Mouse (Mus musculus) heart, embryonic 16.5 days (tissue): ENCODE data around the gene Faf2. TPM values are rescaled to one million over a fixed set of nuclear protein-coding genes. Genes with fewer than 3 reads are reported as not detected.
A peak's percentile ranks its signal among the peaks of the same experiment; 100 is the strongest.

ENCODE experiments used
- ATAC-seq: fragments of 200-750 bp; cut with Nextera tagmentation; replicated peaks from 2 replicates; pipeline ENCODE4 v1.8.0; 2017; ENCODE audit warnings: moderate number of reproducible peaks; ENCODE audit not compliant: insufficient read depth, low FRiP score; ENCODE audit errors: extremely low read depth
- H3K27ac ChIP-seq: fragments of 300-500 bp; sonication (generic); 2 replicates; pipeline ENCODE4 v1.5.1; 2014; ENCODE audit warnings: mild to moderate bottlenecking, low read length, control low read depth, moderate library complexity
- H3K27me3 ChIP-seq: fragments of 300-500 bp; sonication (generic); 2 replicates; pipeline ENCODE4 v1.6.1; 2014; ENCODE audit warnings: low read length, mixed read lengths; ENCODE audit not compliant: control insufficient read depth, insufficient read depth
- H3K36me3 ChIP-seq: fragments of 300-500 bp; sonication (generic); 2 replicates; pipeline ENCODE4 v1.6.1; 2014; ENCODE audit not compliant: control insufficient read depth, insufficient read depth
- H3K4me1 ChIP-seq: fragments of 300-500 bp; sonication (generic); 2 replicates; pipeline ENCODE4 v1.6.1; 2014; ENCODE audit warnings: low read length, mixed read lengths; ENCODE audit not compliant: control insufficient read depth, insufficient read depth
- H3K4me2 ChIP-seq: fragments of 300-500 bp; sonication (generic); 2 replicates; pipeline ENCODE4 v1.6.1; 2014; ENCODE audit warnings: low read depth, mild to moderate bottlenecking, control low read depth, low read length
- H3K4me3 ChIP-seq: fragments of 300-500 bp; sonication (generic); 2 replicates; pipeline ENCODE4 v1.5.1; 2014; ENCODE audit warnings: mild to moderate bottlenecking, control low read depth, low read length
- H3K9ac ChIP-seq: fragments of 300-500 bp; sonication (generic); 2 replicates; pipeline ENCODE4 v1.6.1; 2014; ENCODE audit warnings: low read length, control low read depth
- H3K9me3 ChIP-seq: fragments of 300-500 bp; sonication (generic); replicated peaks from 2 replicates; pipeline ENCODE4 v1.6.1; 2016; ENCODE audit warnings: low read length; ENCODE audit not compliant: control insufficient read depth
- WGBS: fragments of 180-500 bp; shearing (Covaris S2); extraction: QIAGEN DNeasy Blood & Tissue Kit; methylation state at CpG from one replicate; pipeline ENCODE4 v1.1.7; 2014; 5-methylcytosine and 5-hydroxymethylcytosine counted together
- polyA plus RNA-seq: library from polyadenylated mRNA; unstranded; fragments of >200 nt; fragmentation: Nextera tagmentation; extraction: Ambion mirVana; gene quantifications from 2 replicates; pipeline ENCODE4 v1.2.1, GENCODE M21; 2015

Faf2 gene
- polyA plus RNA-seq, 1 experiment from 2014 or later: 42.7 TPM

GRCm38 (mm10) chr13:54585831-54586230 is 35.8 kb upstream of the Faf2 start:
- ATAC-seq: no peak
- no peaks in the 10 kb centered on the region for H3K27me3 ChIP-seq
- no peak overlapping the region for H3K27ac ChIP-seq
- 76% methylated on average over 11 of the region's 11 CpGs for WGBS
- peaks cover 8% of the 10 kb centered on the region; the same call in 1 of the 2 replicates for H3K4me1 ChIP-seq
- no peak overlapping the region for H3K4me3 ChIP-seq
- H3K9me3 ChIP-seq: no peaks in the 10 kb centered on the region
- no peak overlapping the region for H3K9ac ChIP-seq
- H3K4me2 ChIP-seq: no peak overlapping the region
- peaks cover 36% of the 10 kb centered on the region for H3K36me3 ChIP-seq

GRCm38 (mm10) chr13:54589414-54589995 is 32.1 kb upstream of the Faf2 start:
- Histone ChIP-seq H3K4me3 (peak overlapping the region; percentile 93), H3K27ac (peak overlapping the region; percentile 33; the same call in 1 of the 2 replicates), H3K36me3 (peaks cover 20% of the 10 kb centered on the region), H3K27me3 (no peaks in the 10 kb centered on the region), H3K9me3 (no peaks in the 10 kb centered on the region), H3K4me2 (peak overlapping the region; percentile 86), H3K9ac (peak overlapping the region; percentile 77), H3K4me1 (peaks cover 19% of the 10 kb centered on the region)
- under 1% methylated on average over 24 of the region's 24 CpGs for WGBS
- ATAC-seq: peak; percentile 14

- Histone ChIP-seq H3K36me3 (peaks cover 15% of the 10 kb centered on the region), H3K9ac (peak within 1 kb of the TSS; percentile 92)
- peak; percentile 98 for ATAC-seq
Measured at GRCm38 (mm10) chr13:54589996-54590951, 31.3 kb upstream of the Faf2 start, which contains the start of the genes Nop16 and Higd2a. Gene Nop16, minus strand, starts transcription at chr13:54590090. Gene Higd2a, plus strand, starts transcription at chr13:54590207.

DNA sequence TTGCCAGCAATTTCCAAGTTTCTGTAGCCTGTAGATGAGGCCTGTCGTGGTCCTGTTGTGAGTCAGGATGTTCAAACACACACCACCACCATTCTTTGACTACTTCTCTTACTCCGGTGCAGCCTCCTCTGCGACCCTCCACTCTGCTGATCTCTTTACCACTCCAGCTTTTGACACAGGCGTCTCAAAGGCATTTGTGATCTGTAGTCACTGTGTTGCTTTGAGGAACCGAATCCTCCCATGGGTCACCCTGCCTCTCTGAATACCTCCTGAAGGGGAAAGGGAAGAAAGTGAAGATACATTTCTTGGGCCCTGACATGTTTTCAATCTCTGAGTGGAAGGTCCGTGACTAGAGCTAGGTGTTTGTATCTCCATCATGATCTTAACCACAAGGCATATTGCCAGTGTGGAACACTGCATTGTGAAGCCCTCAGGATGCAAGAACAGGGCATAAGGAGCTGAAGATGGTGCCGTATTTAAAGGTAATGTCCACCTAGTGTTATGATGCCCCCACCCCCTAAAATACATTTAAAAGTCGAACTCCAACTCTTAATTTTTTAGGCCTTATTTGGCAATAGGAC is 29.7 kb upstream of the Faf2 start:
- no peaks in the 10 kb centered on the region for H3K27me3 ChIP-seq
- H3K36me3 ChIP-seq: peaks cover 8% of the 10 kb centered on the region; the same call in 1 of the 2 replicates
- ATAC-seq: no peak
- no peak overlapping the region for H3K4me3 ChIP-seq
- no peak overlapping the region for H3K9ac ChIP-seq
- no peaks in the 10 kb centered on the region for H3K9me3 ChIP-seq
- H3K27ac ChIP-seq: no peak overlapping the region
- peak overlapping the region; percentile 86 for H3K4me2 ChIP-seq
- 87% methylated on average over 8 of the region's 8 CpGs for WGBS
- H3K4me1 ChIP-seq: peaks cover 34% of the 10 kb centered on the region

More at GRCm38 (mm10) chr13:54589996-54590951, 31.3 kb upstream of the Faf2 start, which contains the start of the genes Nop16 and Higd2a:
- Histone ChIP-seq H3K4me3 (peak within 1 kb of the TSS; percentile 93), H3K4me1 (peaks cover 19% of the 10 kb centered on the region), H3K4me2 (peak within 1 kb of the TSS; percentile 86), H3K9me3 (no peaks in the 10 kb centered on the region), H3K27ac (peak within 1 kb of the TSS; percentile 74), H3K27me3 (no peaks in the 10 kb centered on the region)
- WGBS: under 1% methylated on average over 51 of the region's 51 CpGs

- 93% methylated on average over 11 of the region's 11 CpGs for WGBS
- no peak overlapping the region for H3K9ac ChIP-seq
- no peak overlapping the region for H3K4me2 ChIP-seq
- peaks cover 3% of the 10 kb centered on the region; the same call in 1 of the 2 replicates for H3K36me3 ChIP-seq
- H3K9me3 ChIP-seq: no peaks in the 10 kb centered on the region
- H3K27ac ChIP-seq: no peak overlapping the region
- no peak overlapping the region for H3K4me3 ChIP-seq
- no peaks in the 10 kb centered on the region for H3K27me3 ChIP-seq
- ATAC-seq: no peak
- peaks cover 44% of the 10 kb centered on the region for H3K4me1 ChIP-seq
Measured at GRCm38 (mm10) chr13:54593617-54594016, 28.0 kb upstream of the Faf2 start.

GRCm38 (mm10) chr13:54596107-54596690 is 25.4 kb upstream of the Faf2 start:
- H3K27me3 ChIP-seq: no peaks in the 10 kb centered on the region
- 36% methylated on average over 8 of the region's 8 CpGs for WGBS
- H3K9ac ChIP-seq: 0 out of 2 replicates have a peak overlapping the region, but pooled peaks have one; percentile 0
- no peaks in the 10 kb centered on the region for H3K9me3 ChIP-seq
- peaks cover 5% of the 10 kb centered on the region; the same call in 1 of the 2 replicates for H3K36me3 ChIP-seq
- H3K27ac ChIP-seq: peak overlapping the region; percentile 85
- peak overlapping the region; percentile 0; the same call in 1 of the 2 replicates for H3K4me3 ChIP-seq
- peaks cover 33% of the 10 kb centered on the region for H3K4me1 ChIP-seq
- H3K4me2 ChIP-seq: peak overlapping the region; percentile 43
- peak; percentile 74 for ATAC-seq

DNA sequence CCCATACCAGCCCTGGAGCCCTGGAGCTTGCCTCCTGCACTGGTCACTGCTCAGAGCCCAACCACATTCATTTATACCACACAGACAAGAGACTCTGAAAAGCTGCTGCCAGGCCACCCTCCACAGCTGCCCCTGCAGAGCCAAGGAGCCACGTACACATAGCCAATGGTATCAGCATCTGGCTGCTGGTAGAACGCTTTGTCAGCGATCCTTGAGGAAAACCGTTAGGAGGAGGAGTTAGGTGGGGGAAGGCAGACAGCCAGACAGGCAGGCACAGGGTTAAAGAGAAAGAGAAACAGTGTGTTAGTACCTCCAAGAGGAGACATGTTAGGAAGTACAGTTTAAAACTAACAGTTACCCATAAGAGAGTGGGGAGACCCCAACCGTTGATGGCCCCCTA is 24.7 kb upstream of the Faf2 start:
- Histone ChIP-seq H3K4me2 (peak overlapping the region; percentile 43; the same call in 1 of the 2 replicates), H3K4me3 (no peak overlapping the region), H3K27ac (peak overlapping the region; percentile 85), H3K4me1 (peaks cover 26% of the 10 kb centered on the region), H3K9ac (0 out of 2 replicates have a peak overlapping the region, but pooled peaks have one; percentile 11), H3K36me3 (peaks cover 5% of the 10 kb centered on the region; the same call in 1 of the 2 replicates), H3K9me3 (no peaks in the 10 kb centered on the region), H3K27me3 (no peaks in the 10 kb centered on the region)
- WGBS: 39% methylated on average over 5 of the region's 5 CpGs
- no peak for ATAC-seq

DNA sequence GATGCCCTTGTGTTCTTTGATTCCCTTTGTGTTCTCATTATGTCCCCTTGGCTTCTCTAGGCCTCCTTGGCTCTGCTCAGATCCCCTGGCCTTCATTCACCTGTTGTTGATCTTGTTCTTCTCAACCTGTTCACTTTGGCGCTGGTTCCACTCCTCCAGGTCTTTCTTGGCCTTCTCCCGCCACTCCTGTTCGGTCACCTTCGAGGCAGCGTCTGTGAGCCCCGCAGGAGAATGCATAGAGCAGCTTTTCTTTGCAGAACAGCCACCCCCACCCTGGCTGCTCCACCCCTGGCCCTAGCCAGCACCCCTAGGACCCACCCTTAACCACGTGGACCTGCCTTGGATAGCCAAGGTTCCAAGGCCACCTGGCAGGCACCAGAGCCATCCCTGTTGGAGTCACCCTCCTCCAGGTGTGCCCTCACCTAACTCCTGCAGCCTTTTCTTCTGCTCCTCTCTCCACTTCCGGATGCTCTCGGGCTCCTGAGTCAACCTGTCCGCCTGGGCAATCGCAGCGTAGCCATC is 22.9 kb upstream of the Faf2 start:
- no peak for ATAC-seq
- H3K9ac ChIP-seq: no peak overlapping the region
- WGBS: 86% methylated on average over 12 of the region's 12 CpGs

More for the DNA sequence above, 22.9 kb upstream of the Faf2 start:
- H3K27ac ChIP-seq: no peak overlapping the region
- no peaks in the 10 kb centered on the region for H3K27me3 ChIP-seq
- peaks cover 25% of the 10 kb centered on the region for H3K4me1 ChIP-seq
- H3K9me3 ChIP-seq: no peaks in the 10 kb centered on the region
- H3K36me3 ChIP-seq: peaks cover 3% of the 10 kb centered on the region; the same call in 1 of the 2 replicates
- no peak overlapping the region for H3K4me3 ChIP-seq
- H3K4me2 ChIP-seq: no peak overlapping the region
